Mouse (Mus musculus) heart, postnatal 0 days (tissue): Measurements from ENCODE around the gene AI464131.

Experiments
- CTCF ChIP-seq: IDR thresholded peaks from 2 replicates; pipeline ENCODE4 v1.5.1; 2016; ENCODE audit warnings: antibody characterized with exemption, control low read depth, low read depth
- EP300 ChIP-seq: IDR thresholded peaks from 2 replicates; pipeline ENCODE4 v1.6.1; 2016; ENCODE audit warnings: antibody characterized with exemption, low read depth

DNA sequence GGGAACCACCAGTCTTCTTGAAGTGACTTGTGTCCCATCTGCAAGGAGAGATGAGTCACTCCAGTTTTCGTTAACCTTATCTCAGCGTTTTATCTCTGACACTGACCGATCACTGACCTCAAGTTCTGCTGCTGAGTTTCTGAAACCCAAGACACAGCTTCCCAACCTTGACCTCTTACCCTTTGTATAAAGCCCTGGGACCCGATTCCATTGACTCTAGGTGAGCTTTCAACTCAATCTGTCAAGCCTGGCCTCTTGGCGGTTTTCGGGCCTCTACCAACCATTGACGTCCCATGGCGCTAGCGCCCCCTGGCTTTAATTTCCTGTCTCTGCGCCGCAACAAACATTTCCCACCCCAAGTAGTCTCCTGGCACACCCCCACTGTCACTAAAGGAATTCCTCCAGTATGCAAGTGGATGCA lies 2.3 kb upstream of the AI464131 start:
- TF ChIP-seq EP300 (no peak), CTCF (no peak; the same call in 1 of the 2 replicates)
